23 mouse cellular contexts compared by ENCODE assay signal in the genomic region with DNA sequence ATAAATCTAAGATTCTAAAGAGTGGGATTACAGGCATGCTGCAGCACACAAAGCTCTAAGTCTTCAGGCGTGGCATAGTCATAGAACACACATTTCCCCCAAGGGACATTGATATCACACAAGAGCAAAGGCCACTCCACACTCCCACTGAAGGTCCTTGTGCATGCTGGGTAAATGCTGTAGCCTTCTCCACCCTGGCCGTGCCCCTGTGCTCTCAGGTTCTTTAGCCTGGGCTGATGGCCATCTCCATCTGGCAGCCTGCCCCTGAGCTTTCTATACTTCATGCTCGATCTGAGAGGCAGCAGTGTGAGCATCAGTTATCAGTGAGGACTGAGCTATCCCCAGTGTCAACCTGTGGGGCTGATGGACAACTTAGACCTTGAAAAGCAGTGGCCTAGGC. TPM values are rescaled to one million over a fixed set of nuclear protein-coding genes. Genes with fewer than 3 reads are reported as not detected.
DNase-seq lines count a peak whose midpoint lies in the region; ATAC-seq and TF ChIP-seq lines count a peak whose summit lies in the region.
"Had no signal": no experiment of that assay in that cellular context is flagged by ENCODE, and none has a peak within 500 bp of the region (broad histone marks: within the 10 kb centered on the region; RNA-seq: fewer than 3 reads in every experiment).

No protein-coding gene starts in this region.

- H3K9me3 ChIP-seq in intestine, postnatal 0 days (ENCODE audit: control insufficient read depth) = no peaks in the 10 kb centered on the region
- H3K9me3 ChIP-seq: forebrain, embryonic 13.5 days; hindbrain, embryonic 13.5 days; limb, embryonic 15.5 days had no signal

- H3K4me2 ChIP-seq in intestine, postnatal 0 days (replicated peaks; ENCODE audit: low read depth) = no peak overlapping the region
- H3K4me2 ChIP-seq: forebrain, embryonic 13.5 days; heart, embryonic 11.5 days; hindbrain, embryonic 13.5 days; limb, embryonic 15.5 days had no signal

- no peak overlapping the region for H3K9ac ChIP-seq in intestine, postnatal 0 days (ENCODE audit: low read depth, low read length)
- H3K9ac ChIP-seq: forebrain, embryonic 13.5 days; hindbrain, embryonic 13.5 days; limb, embryonic 15.5 days had no signal

- peak; percentile 51; the same call in 1 of the 2 replicates for ATAC-seq in intestine, postnatal 0 days
- ATAC-seq: forebrain, embryonic 13.5 days had no signal

- no peaks in the 10 kb centered on the region for H3K4me1 ChIP-seq in intestine, postnatal 0 days (replicated peaks; ENCODE audit: control insufficient read depth, insufficient read depth, low read length)
- H3K4me1 ChIP-seq: forebrain, embryonic 13.5 days; hindbrain, embryonic 13.5 days; limb, embryonic 15.5 days had no signal

- WGBS in intestine, postnatal 0 days = 46% methylated on average over 3 of the region's 3 CpGs

- DNase-seq in cerebellum, adult 11 months = peak; percentile 25
- no peak for DNase-seq in cerebellum, adult 8-10 months
- DNase-seq in brain, adult 2 months (ENCODE audit: low read depth, low spot score) = peak; percentile 17
- peak; percentile 80 for DNase-seq in gastrocnemius, adult 2 months
- no peak for DNase-seq in layer of hippocampus, adult 11-12 months (ENCODE audit: low spot score)
- no peak for DNase-seq in kidney, adult 11 months
- DNase-seq: heart, postnatal 14 days; kidney, postnatal 25 days; lung, postnatal 14 days; spleen, adult 18-20 months had no signal

- peak overlapping the region; percentile 35; the same call in 1 of the 2 replicates for H3K27ac ChIP-seq in gastrocnemius, adult 2 months
- no peak overlapping the region for H3K27ac ChIP-seq in intestine, postnatal 0 days (ENCODE audit: low read depth, low read length)
- H3K27ac ChIP-seq: forebrain, embryonic 13.5 days; hindbrain, embryonic 13.5 days; limb, embryonic 15.5 days had no signal

- no peaks in the 10 kb centered on the region for H3K27me3 ChIP-seq in intestine, postnatal 0 days (replicated peaks; ENCODE audit: control insufficient read depth, insufficient read depth, low read length)
- H3K27me3 ChIP-seq: CH12.LX; forebrain, embryonic 13.5 days; hindbrain, embryonic 13.5 days; limb, embryonic 15.5 days; megakaryocyte, embryonic 14.5 days had no signal

- intact Hi-C loops in gastrocnemius, adult 2 months (cut with DNase I) = no loop called here

- H3K36me3 ChIP-seq in intestine, postnatal 0 days (ENCODE audit: control insufficient read depth, insufficient read depth) = no peaks in the 10 kb centered on the region
- H3K36me3 ChIP-seq: hindbrain, embryonic 13.5 days; limb, embryonic 15.5 days had no signal

- no peak overlapping the region for H3K4me3 ChIP-seq in gastrocnemius, adult 2 months
- H3K4me3 ChIP-seq in intestine, postnatal 0 days (ENCODE audit: low read depth, low read length) = no peak overlapping the region
- H3K4me3 ChIP-seq: forebrain, embryonic 13.5 days; hindbrain, embryonic 13.5 days; limb, embryonic 15.5 days; megakaryocyte, embryonic 14.5 days had no signal

- TF ChIP-seq CTCF in gastrocnemius, adult 2 months (IDR thresholded peaks at IDR 0.05) = no peak
- no peak for TF ChIP-seq CTCF in intestine, postnatal 0 days (IDR thresholded peaks at IDR 0.05; ENCODE audit: low read depth)

RNA-seq across cellular contexts. Expression of a gene that starts 4.0 kb away (rescaled TPM):
- under 1 TPM in 1 of 2 experiments, not detected in 1; 0.14 TPM for total RNA-seq in gastrocnemius, adult 2 months (2021)
- 0.09 and 0.26 TPM in 2 replicates for polyA plus RNA-seq in intestine, postnatal 0 days (2015; fragmentation: Nextera tagmentation; extraction: Ambion mirVana)
- total RNA-seq: adrenal gland, postnatal 4 days; CH12.LX; left cerebral cortex, postnatal 14 days; midbrain, postnatal 0 days had no signal
- polyA plus RNA-seq: forebrain, embryonic 13.5 days; heart, embryonic 11.5 days; intestine, embryonic 14.5 days; limb, embryonic 15.5 days; liver, embryonic 16.5 days; midbrain, postnatal 0 days; stomach, embryonic 14.5 days had no signal

RNA-seq across cellular contexts. Expression of a gene that starts 21.2 kb away (rescaled TPM):
- total RNA-seq in gastrocnemius, adult 2 months (2021) = 10 to 100 TPM; 41.6 to 42.3 TPM
- 7.0 and 7.7 TPM in 2 replicates for polyA plus RNA-seq in intestine, postnatal 0 days (2015; fragmentation: Nextera tagmentation; extraction: Ambion mirVana)

Comparison
In these comparisons a context has a peak if more than half of its experiments do, and no peak if none do; other contexts are left out.
1. DNase-seq: peak in cerebellum, adult 11 months (single experiment), brain, adult 2 months (single experiment) and gastrocnemius, adult 2 months (single experiment); none in cerebellum, adult 8-10 months (single experiment), layer of hippocampus, adult 11-12 months (single experiment) and kidney, adult 11 months (single experiment).